Mouse (Mus musculus) midbrain, embryonic 14.5 days (tissue): ENCODE results near the gene Ube2g1. TPM values are rescaled to one million over a fixed set of nuclear protein-coding genes. Genes with fewer than 3 reads are reported as not detected.

Experiments used
- ATAC-seq: fragments of 200-750 bp; cut with Nextera tagmentation; 2 replicates; pipeline ENCODE4 v1.8.0; 2017; ENCODE audit warnings: moderate number of reproducible peaks, moderate library complexity; ENCODE audit not compliant: low FRiP score, low TSS enrichment
- DNase-seq: peaks from one replicate; pipeline ENCODE4 v3.0.0-alpha.2; 2015
- H3K27ac ChIP-seq: fragments of 300-500 bp; sonication (generic); replicated peaks from 2 replicates; pipeline ENCODE4 v1.5.1; 2014; ENCODE audit warnings: mild to moderate bottlenecking, low read depth, low read length, moderate library complexity
- H3K27me3 ChIP-seq: fragments of 300-500 bp; sonication (generic); 2 replicates; pipeline ENCODE4 v1.6.1; 2014; ENCODE audit warnings: low read length, control low read depth, mixed read lengths; ENCODE audit not compliant: control insufficient read depth, insufficient read depth
- H3K36me3 ChIP-seq: fragments of 300-500 bp; sonication (generic); 2 replicates; pipeline ENCODE4 v1.6.1; 2014; ENCODE audit warnings: low read length, control low read depth; ENCODE audit not compliant: control insufficient read depth, insufficient read depth
- H3K4me1 ChIP-seq: fragments of 300-500 bp; sonication (generic); 2 replicates; pipeline ENCODE4 v1.6.1; 2014; ENCODE audit warnings: mild to moderate bottlenecking, antibody characterized with exemption, low read length, control low read depth; ENCODE audit not compliant: control insufficient read depth, insufficient read depth
- H3K4me2 ChIP-seq: fragments of 300-500 bp; sonication (generic); 2 replicates; pipeline ENCODE4 v1.6.1; 2014; ENCODE audit warnings: mild to moderate bottlenecking, low read length, moderate library complexity
- H3K4me3 ChIP-seq: fragments of 300-500 bp; sonication (generic); replicated peaks from 2 replicates; pipeline ENCODE4 v1.5.1; 2014; ENCODE audit warnings: low read depth, low read length
- H3K9ac ChIP-seq: fragments of 300-500 bp; sonication (generic); replicated peaks from 2 replicates; pipeline ENCODE4 v1.6.1; 2014; ENCODE audit warnings: mild to moderate bottlenecking, low read length, moderate library complexity
- H3K9me3 ChIP-seq: fragments of 300-500 bp; sonication (generic); 2 replicates; pipeline ENCODE4 v1.6.1; 2016; ENCODE audit warnings: low read length, control low read depth, mixed read lengths; ENCODE audit not compliant: control insufficient read depth
- WGBS: fragments of 180-500 bp; shearing (Covaris S2); extraction: QIAGEN DNeasy Blood & Tissue Kit; methylation state at CpG from one replicate; pipeline ENCODE4 v1.1.7; 2014; 5-methylcytosine and 5-hydroxymethylcytosine counted together
- polyA plus RNA-seq: library from polyadenylated mRNA; unstranded; fragments of >200 nt; fragmentation: Nextera tagmentation; extraction: Ambion mirVana; gene quantifications from 2 replicates; pipeline ENCODE4 v1.2.1, GENCODE M21; 2014

Ube2g1 gene
- polyA plus RNA-seq, result 87.2 and 111 TPM in 2 replicates

- Histone ChIP-seq H3K27ac (peak within 1 kb of the TSS; percentile 97), H3K4me3 (peak within 1 kb of the TSS; percentile 100), H3K4me1 (peaks cover 6% of the 10 kb centered on the region; the same call in 1 of the 2 replicates), H3K27me3 (no peaks in the 10 kb centered on the region), H3K9ac (peak within 1 kb of the TSS; percentile 97), H3K36me3 (no peaks in the 10 kb centered on the region), H3K4me2 (peak within 1 kb of the TSS; percentile 60), H3K9me3 (no peaks in the 10 kb centered on the region)
- ATAC-seq (peak; percentile 94), DNase-seq (peak; percentile 100)
- WGBS, result 3% methylated on average over 43 of the region's 56 CpGs
Measured at GRCm38 (mm10) chr11:72606694-72607407, at the start of gene Ube2g1. Gene Ube2g1 (plus strand): TSS chr11:72607283.

- H3K27me3 ChIP-seq, result no peaks in the 10 kb centered on the region
- WGBS, result 67% methylated on average over 5 of the region's 5 CpGs
Measured at GRCm38 (mm10) chr11:72558155-72558554, 48.9 kb upstream of the Ube2g1 start.

GRCm38 (mm10) chr11:72560661-72561060 is 46.4 kb upstream of the Ube2g1 start:
- DNase-seq (no peak), ATAC-seq (no peak)
- 72% methylated on average over 3 of the region's 3 CpGs for WGBS
- no peak overlapping the region for H3K9ac ChIP-seq
- no peak overlapping the region for H3K4me2 ChIP-seq
- H3K9me3 ChIP-seq, result no peaks in the 10 kb centered on the region
- no peaks in the 10 kb centered on the region for H3K27me3 ChIP-seq
- no peaks in the 10 kb centered on the region for H3K36me3 ChIP-seq
- H3K4me3 ChIP-seq, result no peak overlapping the region
- no peaks in the 10 kb centered on the region for H3K4me1 ChIP-seq
- H3K27ac ChIP-seq, result no peak overlapping the region

More at GRCm38 (mm10) chr11:72558155-72558554, 48.9 kb upstream of the Ube2g1 start:
- Histone ChIP-seq H3K4me2 (no peak overlapping the region), H3K9me3 (no peaks in the 10 kb centered on the region), H3K4me1 (no peaks in the 10 kb centered on the region), H3K4me3 (no peak overlapping the region), H3K36me3 (no peaks in the 10 kb centered on the region), H3K9ac (no peak overlapping the region), H3K27ac (no peak overlapping the region)
- no peak for DNase-seq
- ATAC-seq, result no peak

- no peak for ATAC-seq
- Histone ChIP-seq H3K4me1 (no peaks in the 10 kb centered on the region), H3K36me3 (no peaks in the 10 kb centered on the region), H3K9me3 (no peaks in the 10 kb centered on the region), H3K4me3 (no peak overlapping the region), H3K9ac (no peak overlapping the region), H3K27ac (no peak overlapping the region), H3K27me3 (no peaks in the 10 kb centered on the region), H3K4me2 (no peak overlapping the region)
- peak; percentile 87 for DNase-seq
- WGBS, result 30% methylated on average over 6 of the region's 6 CpGs
Measured at GRCm38 (mm10) chr11:72564232-72564807, 42.8 kb upstream of the Ube2g1 start.

GRCm38 (mm10) chr11:72566304-72566703 is 40.8 kb upstream of the Ube2g1 start:
- no peak overlapping the region for H3K4me3 ChIP-seq
- no peak overlapping the region for H3K4me2 ChIP-seq
- no peaks in the 10 kb centered on the region for H3K36me3 ChIP-seq
- DNase-seq, result no peak
- no peak overlapping the region for H3K27ac ChIP-seq
- 82% methylated on average over 7 of the region's 7 CpGs for WGBS
- 0 out of 2 replicates have a peak, but pooled peaks cover 1% of the 10 kb centered on the region for H3K27me3 ChIP-seq
- no peak overlapping the region for H3K9ac ChIP-seq
- H3K4me1 ChIP-seq, result no peaks in the 10 kb centered on the region
- no peak for ATAC-seq
- H3K9me3 ChIP-seq, result no peaks in the 10 kb centered on the region

GRCm38 (mm10) chr11:72566816-72567338 is 40.2 kb upstream of the Ube2g1 start:
- H3K27ac ChIP-seq, result no peak overlapping the region
- no peak overlapping the region for H3K4me2 ChIP-seq
- no peak overlapping the region for H3K9ac ChIP-seq
- H3K27me3 ChIP-seq, result 0 out of 2 replicates have a peak, but pooled peaks cover 4% of the 10 kb centered on the region
- no peaks in the 10 kb centered on the region for H3K36me3 ChIP-seq
- no peak for ATAC-seq
- DNase-seq, result no peak
- no peaks in the 10 kb centered on the region for H3K4me1 ChIP-seq
- no peak overlapping the region for H3K4me3 ChIP-seq
- WGBS, result 49% methylated on average over 10 of the region's 10 CpGs
- no peaks in the 10 kb centered on the region for H3K9me3 ChIP-seq

- H3K4me3 ChIP-seq, result no peak overlapping the region
- DNase-seq (no peak), ATAC-seq (no peak)
- 63% methylated on average over 8 of the region's 8 CpGs for WGBS
- H3K27ac ChIP-seq, result no peak overlapping the region
- no peaks in the 10 kb centered on the region for H3K36me3 ChIP-seq
- H3K27me3 ChIP-seq, result 0 out of 2 replicates have a peak, but pooled peaks cover 4% of the 10 kb centered on the region
- H3K9ac ChIP-seq, result no peak overlapping the region
- H3K4me2 ChIP-seq, result no peak overlapping the region
- no peaks in the 10 kb centered on the region for H3K4me1 ChIP-seq
- no peaks in the 10 kb centered on the region for H3K9me3 ChIP-seq
Measured at GRCm38 (mm10) chr11:72569051-72569450, 38.0 kb upstream of the Ube2g1 start.

- Histone ChIP-seq H3K27ac (no peak overlapping the region), H3K4me1 (no peaks in the 10 kb centered on the region), H3K27me3 (0 out of 2 replicates have a peak, but pooled peaks cover 4% of the 10 kb centered on the region), H3K36me3 (no peaks in the 10 kb centered on the region), H3K4me2 (peak overlapping the region; percentile 53; the same call in 1 of the 2 replicates), H3K4me3 (peak overlapping the region; percentile 29; the same call in 1 of the 2 replicates), H3K9ac (peak overlapping the region; percentile 39; the same call in 1 of the 2 replicates), H3K9me3 (no peaks in the 10 kb centered on the region)
- ATAC-seq, result no peak
- DNase-seq, result peak; percentile 20
- 70% methylated on average over 11 of the region's 11 CpGs for WGBS
Measured at GRCm38 (mm10) chr11:72569671-72570318, 37.3 kb upstream of the Ube2g1 start.
